Mouse (Mus musculus): ENCODE measurements around the gene 1700057G04Rik.

GRCm38 (mm10) chr9:92292922-92293321 is 16.3 kb upstream of the 1700057G04Rik start:
- no peak for TF ChIP-seq CTCF (IDR thresholded peaks at IDR 0.05; ENCODE audit: low read depth)
- no peak for TF ChIP-seq EP300 (IDR thresholded peaks at IDR 0.05; ENCODE audit: low read depth)

Measured in liver, postnatal 0 days (tissue).